Mouse (Mus musculus) heart, postnatal 36 days (tissue): Measurements from ENCODE around the gene Mpo. TPM values are rescaled to one million over a fixed set of nuclear protein-coding genes. Genes with fewer than 3 reads are reported as not detected.

Experiments
- DNase-seq, 2 experiments: peaks; one replicate each; pipeline ENCODE4 v3.0.0; 2021 to 2022
- intact Hi-C: fragments of 180-260 bp; cut with DNase I; formaldehyde crosslinking; loops from one replicate; pipeline ENCODE4 v1.15.1; 2025
- total RNA-seq, 2 experiments: library from RNA; stranded (reverse); gene quantifications; 2 replicates each; pipeline ENCODE4 v1.2.3; 2021

Gene Mpo
- total RNA-seq, 2 experiments from 2014 or later = not detected

DNA sequence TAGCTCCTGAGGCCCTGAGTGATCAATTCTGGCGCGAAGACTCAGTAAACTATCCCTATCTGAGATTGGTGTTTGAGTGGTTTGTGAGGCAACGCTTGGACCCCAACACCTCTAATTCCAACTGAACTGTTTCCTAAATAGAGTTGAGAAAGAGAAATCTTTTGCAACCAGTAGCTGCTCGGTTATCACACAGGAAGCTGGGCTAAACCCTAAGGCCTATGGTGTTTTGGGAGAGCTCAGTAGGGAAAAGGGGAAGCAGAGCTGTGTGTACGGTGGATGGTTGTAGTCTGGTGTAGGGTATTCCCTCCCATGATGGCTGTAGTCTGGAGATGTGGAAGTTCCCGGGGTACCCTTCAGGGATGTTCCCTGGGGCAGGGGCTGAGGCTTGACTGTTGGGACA, 3.3 kb upstream of the Mpo start:
- intact Hi-C loops = no loop called here
- DNase-seq = no peak

DNA sequence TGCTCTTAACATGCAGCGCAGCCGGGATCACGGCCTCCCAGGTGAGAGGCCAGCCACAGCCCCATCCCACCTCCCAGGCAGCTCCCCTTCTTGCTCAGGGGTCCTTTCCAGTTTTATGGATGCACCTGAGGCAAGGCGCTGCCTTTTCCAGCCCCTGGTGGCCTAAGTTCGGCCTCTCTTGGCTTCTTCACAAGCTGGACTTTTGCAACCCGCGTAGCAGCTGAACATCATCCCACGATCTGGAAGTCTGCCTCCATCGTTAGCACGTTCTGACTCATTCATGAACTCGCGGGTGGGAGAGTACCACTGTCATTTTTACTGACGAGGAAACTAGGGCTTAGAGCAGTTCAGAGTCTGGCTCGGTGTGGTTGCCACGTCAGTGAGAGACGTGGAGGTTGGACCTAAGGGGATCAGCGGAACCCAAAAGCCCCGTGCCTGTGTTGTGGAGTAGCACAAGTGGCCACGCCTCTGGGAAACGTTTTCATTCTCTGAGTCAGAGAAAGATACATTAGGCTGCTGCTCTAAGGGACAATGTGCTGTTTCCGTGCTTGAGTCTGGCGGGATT, 8.4 kb downstream of the Mpo start:
- peak; percentile 11 to 12 for DNase-seq
- intact Hi-C loops = no loop called here

DNA sequence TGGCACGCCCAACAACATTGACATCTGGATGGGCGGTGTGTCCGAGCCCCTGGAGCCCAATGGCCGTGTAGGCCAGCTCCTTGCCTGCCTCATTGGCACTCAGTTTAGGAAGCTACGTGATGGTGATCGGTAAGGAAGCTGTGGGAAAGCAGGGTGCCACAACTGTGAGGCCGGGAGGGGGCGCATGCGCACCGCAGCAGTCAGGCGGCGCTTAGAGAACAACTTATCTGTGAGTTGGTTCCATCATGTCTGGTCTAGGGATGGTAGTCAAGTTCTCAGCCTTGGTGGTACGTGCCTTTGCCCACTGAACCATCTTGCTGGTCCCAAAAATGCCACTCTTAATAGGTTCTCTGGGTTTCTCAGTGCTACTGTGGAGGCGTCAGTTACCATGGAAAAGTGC, 9.2 kb downstream of the Mpo start:
- no peak for DNase-seq
- intact Hi-C loops = no loop called here

DNA sequence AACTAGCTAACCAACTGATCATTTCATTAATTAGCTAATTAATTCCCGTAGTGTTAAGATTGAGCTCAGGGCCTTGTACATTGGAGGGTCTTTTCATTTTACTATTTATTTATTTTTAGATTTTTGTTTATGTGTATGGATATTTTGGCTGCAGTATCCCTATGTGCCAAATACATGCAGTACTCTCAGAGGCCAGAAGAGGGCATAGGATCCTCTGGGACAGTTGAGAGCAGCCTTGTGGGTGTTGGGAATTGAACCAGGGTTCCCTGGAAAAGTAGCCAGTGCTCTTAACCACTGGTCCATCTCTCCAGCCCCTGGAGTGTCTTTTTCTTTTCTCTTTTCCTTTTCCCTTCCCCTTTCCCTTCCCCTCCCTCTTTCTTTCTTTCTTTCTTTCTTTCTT, 12.1 kb downstream of the Mpo start:
- peak in 1 of 2 experiments; percentile 13 for DNase-seq
- intact Hi-C loops = no loop called here

DNA sequence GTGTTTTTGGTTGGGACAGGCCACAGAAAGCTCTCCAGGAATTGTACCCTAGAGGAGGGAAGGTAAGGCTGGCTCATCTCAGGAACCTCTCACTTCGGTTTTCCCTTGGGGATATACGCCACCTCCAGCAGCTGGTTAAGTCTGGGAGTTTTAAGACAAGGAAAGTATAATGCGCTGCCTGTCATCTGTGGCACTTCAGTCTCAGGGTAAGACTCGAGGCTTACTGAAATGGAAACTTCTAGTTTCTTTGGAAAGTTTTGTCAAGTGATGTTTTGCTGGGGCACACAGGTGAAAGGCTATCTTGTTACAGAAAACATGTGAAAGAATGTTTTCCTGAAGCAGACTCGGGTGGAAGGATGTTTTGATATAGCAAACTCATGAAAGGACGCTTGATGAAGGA, 14.1 kb downstream of the Mpo start:
- intact Hi-C loops = no loop called here
- DNase-seq = no peak

DNA sequence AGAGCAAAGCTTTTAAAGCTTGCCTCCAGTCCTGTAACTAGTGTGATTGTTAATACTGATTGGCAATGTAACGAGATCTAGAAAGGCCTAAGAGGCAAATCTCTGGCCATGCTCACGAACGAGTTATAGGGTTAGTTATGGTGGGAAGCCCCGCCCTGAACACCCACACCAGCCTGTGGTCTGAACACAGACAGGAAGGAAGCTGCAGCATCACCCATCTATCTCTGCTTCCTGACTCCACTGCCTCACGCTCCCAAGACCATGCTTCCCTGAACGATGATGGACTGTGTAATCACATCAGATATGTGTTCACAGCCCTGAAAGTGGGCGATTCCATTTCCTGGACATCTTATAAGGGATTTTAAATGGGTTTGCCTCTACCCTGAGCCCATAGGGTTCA, 14.9 kb downstream of the Mpo start:
- no peak for DNase-seq
- intact Hi-C loops = no loop called here

DNA sequence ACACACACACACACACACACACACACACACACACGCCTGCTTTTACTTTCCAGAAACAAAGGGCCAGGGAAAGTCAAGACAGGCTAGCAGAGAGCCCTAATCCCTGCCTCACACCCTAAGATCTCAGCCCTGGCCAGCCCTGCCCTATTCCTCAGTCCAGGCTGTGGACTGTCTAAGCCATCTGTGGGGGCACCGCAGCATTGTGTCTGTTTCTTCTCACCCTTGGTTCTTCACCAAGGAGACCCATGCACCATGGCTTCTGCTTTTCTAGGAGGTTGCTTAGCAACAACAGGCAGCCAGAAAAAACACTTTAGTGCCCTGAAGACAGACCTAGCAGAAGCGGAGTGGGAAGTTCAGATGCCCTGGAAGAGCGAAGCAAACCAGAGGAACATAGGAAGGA, 18.0 kb downstream of the Mpo start:
- no peak for DNase-seq

DNA sequence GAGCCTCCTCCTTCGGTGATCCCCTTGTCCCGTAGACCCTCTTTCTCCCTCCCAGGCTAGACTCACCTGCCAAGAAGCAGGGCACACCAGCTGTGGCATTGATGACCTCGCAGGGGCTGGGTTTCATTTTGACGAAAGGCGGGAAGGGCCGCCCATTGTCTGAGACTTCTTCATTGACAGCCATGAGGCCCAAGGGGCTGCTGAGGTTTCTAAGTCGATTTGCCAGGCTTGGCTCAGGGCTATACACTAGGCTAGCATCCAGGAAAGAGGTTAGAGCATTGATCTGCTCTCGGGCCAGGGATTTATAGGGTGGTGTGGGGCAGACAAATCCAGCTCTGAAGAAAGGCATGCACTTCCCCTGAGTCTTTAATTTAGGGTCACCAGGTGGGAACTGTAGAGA, 21.4 kb downstream of the Mpo start:
- no peak for DNase-seq
- intact Hi-C loops = no loop called here

More for the DNA sequence above, 18.0 kb downstream of the Mpo start:
- intact Hi-C loops = no loop called here

DNA sequence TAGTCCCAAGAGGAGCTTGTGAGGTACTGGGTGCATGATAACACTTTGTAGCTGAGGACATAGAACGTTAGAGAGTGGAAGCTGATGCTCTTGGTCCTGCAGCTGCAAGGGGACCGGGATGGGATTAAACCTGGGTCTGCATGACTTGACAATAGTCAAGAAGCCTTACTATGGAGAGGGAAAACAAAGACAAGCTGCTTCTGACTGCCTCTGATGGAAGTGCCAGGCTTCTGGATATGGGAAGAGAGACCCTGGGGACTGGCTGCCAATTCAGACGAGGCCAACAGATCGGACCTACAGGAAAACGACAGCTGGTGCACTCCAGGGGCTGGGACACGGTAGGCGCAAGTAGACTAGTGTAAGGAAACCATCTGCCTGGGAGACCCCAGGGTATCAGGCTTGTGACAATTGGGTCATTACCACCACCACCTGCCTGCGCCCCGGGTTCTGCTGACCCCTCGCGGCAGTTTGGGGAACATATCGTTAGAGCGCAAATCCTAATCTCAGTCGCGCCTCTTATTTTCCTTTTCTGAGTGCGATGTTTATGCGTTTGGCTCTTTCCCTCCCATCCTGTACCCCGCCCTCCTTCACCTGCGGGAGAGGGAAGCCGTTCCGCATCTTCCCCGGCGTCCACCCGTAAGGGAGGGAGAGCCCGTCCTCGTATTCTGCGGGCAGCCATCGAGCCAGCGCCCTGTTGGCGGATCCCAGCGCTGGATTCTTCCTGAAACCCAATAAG, 23.5 kb downstream of the Mpo start:
- intact Hi-C loops = loop anchor here (1.0 kb wide), 1 partner anchor 155 kb away; the partner anchor contains the start of gene Rnf43
- DNase-seq = peak; percentile 18 to 26

DNA sequence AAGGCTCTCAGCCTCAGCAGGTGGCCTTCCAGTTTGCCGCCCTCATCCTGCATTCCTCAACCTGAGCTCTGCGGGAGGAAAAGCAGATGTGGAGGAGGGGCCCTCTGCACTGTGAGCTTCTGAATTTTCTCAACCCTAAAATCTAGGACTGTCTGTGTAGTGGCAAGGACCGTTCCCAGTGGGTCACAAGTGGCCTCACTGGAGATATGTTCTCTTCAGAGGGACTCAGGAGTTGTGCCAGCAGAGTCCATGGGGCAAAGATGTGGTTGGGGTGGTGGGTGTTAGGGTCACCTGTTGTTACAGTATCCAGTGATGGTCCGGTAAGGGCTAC, 24.0 kb downstream of the Mpo start:
- intact Hi-C loops = loop anchor here (1.0 kb wide), 1 partner anchor 155 kb away; the partner anchor contains the start of gene Rnf43
- DNase-seq = no peak

DNA sequence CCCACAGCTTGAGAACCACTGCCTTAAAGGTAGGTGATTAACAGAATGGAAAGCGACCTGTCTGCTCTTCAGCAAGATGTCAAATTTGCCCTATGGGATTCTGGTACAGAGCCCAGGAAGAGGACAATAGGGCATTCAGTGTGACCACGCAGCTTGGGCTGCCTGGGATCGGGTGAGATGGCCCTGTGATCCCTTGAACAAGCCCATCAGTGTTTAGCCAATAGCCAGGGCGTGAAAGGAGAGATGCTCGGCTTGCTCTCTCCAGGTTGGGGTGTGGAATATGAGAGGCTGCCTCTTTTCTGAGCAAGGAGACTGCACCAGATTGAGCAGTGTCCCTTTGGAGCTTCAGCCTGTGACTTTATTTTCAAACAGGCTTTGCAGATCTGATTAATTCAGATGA, 28.1 kb downstream of the Mpo start:
- no peak for DNase-seq
- intact Hi-C loops = no loop called here

DNA sequence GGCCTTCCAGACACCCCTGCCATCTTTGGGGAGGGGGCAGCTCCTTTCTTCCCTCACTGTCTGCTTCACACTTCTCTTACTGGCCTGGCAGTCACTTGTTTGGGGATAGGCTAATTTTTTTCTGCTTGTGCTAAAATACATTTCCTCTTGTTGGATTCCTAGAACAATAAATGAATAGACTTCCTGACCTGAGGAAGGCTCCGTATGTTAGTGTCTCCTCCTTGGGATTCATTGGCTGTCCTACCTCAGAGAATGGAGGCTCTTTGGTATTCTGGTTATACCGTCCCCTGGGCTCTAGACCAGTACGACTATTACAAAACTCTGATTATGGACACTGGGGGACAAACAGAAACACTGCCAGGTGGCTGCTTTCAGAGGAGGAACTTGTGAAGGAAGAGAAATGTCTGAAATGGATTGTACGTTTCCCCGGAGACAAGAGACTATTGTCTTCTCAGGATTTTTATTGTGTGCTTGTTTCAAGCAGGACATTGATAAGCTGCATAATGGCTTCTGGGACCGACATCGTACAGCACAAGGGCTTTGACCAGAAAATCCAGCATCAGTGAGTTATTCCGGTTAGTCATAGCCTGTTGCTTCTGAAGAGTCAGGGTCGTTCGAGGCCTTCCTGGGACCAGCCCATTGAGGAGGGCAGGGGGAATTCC, 35.0 kb downstream of the Mpo start, which contains the start of gene Lpo:
TSS of gene Lpo (minus strand) at position 51 of the 662 bp plus-strand sequence.
- no peak for DNase-seq
- intact Hi-C loops = no loop called here

DNA sequence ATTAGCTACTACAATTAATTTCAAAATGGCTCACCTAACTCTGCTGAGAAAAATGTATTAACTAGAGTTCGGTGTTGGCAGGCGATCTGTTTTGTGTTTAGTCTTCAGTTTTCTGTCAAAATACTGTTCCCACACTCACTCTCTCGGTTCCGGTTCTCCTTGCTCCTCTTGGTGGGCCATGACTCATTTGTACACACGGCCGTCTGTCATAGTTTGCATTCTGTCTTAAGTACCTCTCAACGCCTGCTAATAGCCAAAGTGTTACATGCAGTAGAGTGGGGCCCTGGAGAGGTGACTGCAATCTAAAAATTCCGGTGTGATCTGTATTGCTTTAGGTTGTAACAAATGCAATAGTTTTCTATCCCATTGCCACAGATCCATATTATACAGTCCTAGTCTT, 47.3 kb downstream of the Mpo start:
- no peak for DNase-seq
- intact Hi-C loops = no loop called here

DNA sequence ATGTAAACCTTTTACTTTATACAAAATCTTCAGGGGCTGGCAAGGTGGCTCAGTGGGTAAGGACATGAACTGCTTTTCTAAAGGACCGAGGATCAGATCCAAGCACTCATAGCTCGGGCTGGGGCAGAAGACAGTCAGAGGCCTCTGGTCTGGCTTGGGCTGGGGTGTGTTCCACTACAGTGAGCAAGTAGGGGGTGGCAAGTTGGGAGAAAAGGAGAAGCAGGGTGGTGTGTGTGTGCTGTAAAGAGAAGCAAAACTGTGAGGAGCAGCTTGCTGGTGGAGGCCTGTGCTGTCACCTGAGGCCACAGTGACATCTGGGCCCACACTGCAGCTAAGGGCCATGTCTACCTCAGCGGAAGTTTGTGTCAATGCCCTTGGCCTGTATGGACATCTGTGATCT, 48.1 kb downstream of the Mpo start:
- intact Hi-C loops = no loop called here
- DNase-seq = no peak

DNA sequence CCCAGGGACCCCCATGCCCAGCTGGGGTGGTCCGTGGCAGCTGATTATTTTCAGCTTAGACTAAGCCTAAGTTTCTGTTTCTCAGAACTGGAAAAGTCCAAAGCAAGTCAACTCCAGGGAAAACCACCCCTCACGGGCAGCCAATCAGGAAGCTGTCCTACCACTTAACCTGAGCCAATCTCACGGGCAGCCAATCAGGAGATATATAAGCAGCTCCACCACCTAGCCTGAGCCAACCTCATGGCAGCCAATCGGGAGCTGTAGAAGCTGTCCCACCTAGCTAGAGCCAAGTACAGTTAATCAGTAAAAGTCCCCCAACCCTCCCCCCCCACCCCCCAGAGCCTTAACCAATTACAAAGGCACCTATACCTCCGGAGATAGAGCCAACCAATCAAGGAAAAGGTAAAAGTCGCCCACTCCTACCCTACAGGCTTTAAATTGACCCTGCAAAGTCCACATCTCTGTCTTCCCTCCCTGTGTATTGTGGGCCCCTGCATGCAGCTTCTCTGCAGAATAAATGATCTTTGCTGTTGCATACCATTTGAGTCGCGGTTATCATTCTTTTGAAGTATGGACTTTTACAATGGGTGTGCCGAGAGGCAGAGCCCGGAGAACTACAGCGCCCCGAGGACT, 53.7 kb downstream of the Mpo start:
- DNase-seq = no peak
- intact Hi-C loops = no loop called here

DNA sequence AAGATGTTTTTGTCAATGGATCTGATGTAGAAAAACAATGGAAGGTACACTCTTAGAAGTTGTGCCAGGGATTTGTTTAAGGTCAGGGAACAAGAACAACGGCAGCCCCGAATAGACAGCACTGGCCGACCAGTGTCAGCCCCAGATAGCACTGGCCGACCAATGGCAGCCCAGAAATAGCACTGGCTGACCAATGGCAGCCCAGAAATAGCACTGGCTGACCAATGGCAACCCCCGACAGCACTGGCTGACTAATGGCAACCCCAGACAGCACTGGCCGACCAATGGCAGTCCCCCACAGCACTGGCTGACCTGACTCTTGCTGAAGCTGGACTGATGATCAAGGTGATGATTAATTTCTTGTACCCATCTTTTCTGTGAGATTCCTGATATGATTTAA, 54.5 kb downstream of the Mpo start:
- intact Hi-C loops = no loop called here
- DNase-seq = no peak

DNA sequence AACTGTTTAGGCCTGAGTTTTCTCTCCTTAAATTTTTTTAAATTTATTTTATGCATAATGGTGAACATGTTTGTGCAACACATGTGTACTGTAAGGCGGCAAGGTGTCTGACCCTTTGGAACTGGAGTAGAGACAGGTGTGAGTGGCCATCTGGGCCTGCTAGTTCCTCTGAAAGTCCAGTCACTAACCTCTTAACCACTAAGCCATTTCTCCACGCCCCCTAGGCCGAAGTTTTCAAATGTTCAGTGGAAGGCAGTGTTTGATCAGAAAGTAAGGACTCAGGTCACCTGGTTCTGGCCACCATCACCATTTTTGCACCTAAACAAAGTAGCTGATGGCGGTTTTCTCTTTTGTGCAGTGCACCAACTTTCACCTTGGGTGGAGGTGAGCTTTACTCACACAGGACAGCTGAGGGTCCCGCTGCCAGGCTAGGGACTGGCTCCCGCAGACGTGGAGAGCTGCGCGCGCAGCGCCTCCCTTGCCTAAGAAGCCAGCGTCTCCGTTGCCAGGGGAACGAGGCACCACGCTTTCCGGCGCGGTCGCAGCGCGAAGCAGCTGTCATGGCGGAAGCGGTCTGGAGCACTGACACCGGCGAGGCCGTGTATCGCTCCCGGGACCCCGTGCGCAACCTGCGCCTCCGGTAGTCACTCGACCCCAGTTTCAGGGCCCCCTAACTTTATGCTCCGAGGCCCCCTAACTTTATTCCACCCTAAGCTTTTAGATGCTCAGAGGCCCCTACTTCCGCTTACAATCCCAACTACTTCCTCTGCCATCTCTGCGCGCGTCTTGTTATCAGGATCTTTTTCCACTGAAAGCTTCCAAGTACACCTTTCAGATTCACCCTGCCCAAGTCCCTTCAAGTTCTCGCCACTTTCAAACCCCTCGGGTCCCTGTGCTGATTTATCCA, 59.6 kb downstream of the Mpo start, which contains the start of gene Mks1:
TSS of gene Mks1 (plus strand) at position 526 of the 907 bp plus-strand sequence.
- DNase-seq = peak; percentile 83 to 86
- intact Hi-C loops = loop anchor here (5.0 kb wide), 1 partner anchor 116 kb away; the partner anchor contains the start of gene Supt4a

DNA sequence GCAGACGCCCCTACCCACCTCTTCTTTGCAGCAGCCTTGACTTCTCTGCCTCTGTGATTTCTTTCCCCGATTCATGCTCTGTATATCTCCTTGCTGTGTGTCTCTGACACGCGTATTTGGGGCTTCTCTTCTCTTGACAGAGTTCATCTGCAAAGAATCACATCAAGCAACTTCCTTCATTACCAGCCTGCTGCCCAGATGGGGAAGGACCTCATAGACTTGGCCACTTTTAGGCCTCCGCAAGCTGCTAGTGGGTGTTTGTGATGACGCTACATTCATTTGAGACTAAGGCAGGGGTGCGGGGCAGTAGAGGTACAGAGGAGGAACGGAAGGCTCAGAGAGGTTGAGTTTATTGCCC, 60.2 kb downstream of the Mpo start:
- peak in 1 of 2 experiments; percentile 16 for DNase-seq
- intact Hi-C loops = loop anchor here (5.0 kb wide), 1 partner anchor 116 kb away; the partner anchor contains the start of gene Supt4a
